Mouse (Mus musculus): ENCODE data around the gene Epb41l1. TPM values are rescaled to one million over a fixed set of nuclear protein-coding genes. Genes with fewer than 3 reads are reported as not detected.

Gene Epb41l1
- polyA plus RNA-seq, 1 experiment, result 4.9 TPM

GRCm38 (mm10) chr2:156494875-156495274 lies 74.2 kb downstream of the Epb41l1 start:
- Histone ChIP-seq H3K4me3 (ENCODE audit: control insufficient read depth, insufficient read depth, low read length) (no peak overlapping the region), H3K27ac (ENCODE audit: control insufficient read depth, insufficient read depth, low read length) (no peak overlapping the region), H3K27me3 (ENCODE audit: control insufficient read depth, insufficient read depth, low read length) (no peaks in the 10 kb centered on the region), H3K4me1 (replicated peaks; ENCODE audit: control insufficient read depth, insufficient read depth, low read length) (no peaks in the 10 kb centered on the region), H3K36me3 (ENCODE audit: control insufficient read depth, insufficient read depth, low read length) (no peaks in the 10 kb centered on the region)
- WGBS, result 94% methylated on average over 12 of the region's 12 CpGs
- TF ChIP-seq POLR2A (IDR thresholded peaks at IDR 0.05; ENCODE audit: control insufficient read depth, extremely low read depth, insufficient read depth, low read length, poor library complexity), result no peak
- TF ChIP-seq CTCF (IDR thresholded peaks at IDR 0.05; ENCODE audit: borderline replicate concordance, control insufficient read depth, extremely low read depth, insufficient read depth, low read length, poor library complexity), result no peak
- DNase-seq, result no peak

GRCm38 (mm10) chr2:156496816-156497566 lies 76.3 kb downstream of the Epb41l1 start:
- Histone ChIP-seq H3K27me3 (ENCODE audit: control insufficient read depth, insufficient read depth, low read length) (no peaks in the 10 kb centered on the region), H3K36me3 (ENCODE audit: control insufficient read depth, insufficient read depth, low read length) (no peaks in the 10 kb centered on the region), H3K27ac (ENCODE audit: control insufficient read depth, insufficient read depth, low read length) (no peak overlapping the region), H3K4me1 (replicated peaks; ENCODE audit: control insufficient read depth, insufficient read depth, low read length) (no peaks in the 10 kb centered on the region), H3K4me3 (ENCODE audit: control insufficient read depth, insufficient read depth, low read length) (no peak overlapping the region)
- TF ChIP-seq POLR2A (IDR thresholded peaks at IDR 0.05; ENCODE audit: control insufficient read depth, extremely low read depth, insufficient read depth, low read length, poor library complexity) (no peak), CTCF (IDR thresholded peaks at IDR 0.05; ENCODE audit: borderline replicate concordance, control insufficient read depth, extremely low read depth, insufficient read depth, low read length, poor library complexity) (no peak)
- DNase-seq, result no peak
- WGBS, result 82% methylated on average over 5 of the region's 5 CpGs

GRCm38 (mm10) chr2:156497915-156498314 lies 77.2 kb downstream of the Epb41l1 start:
- no peak overlapping the region for H3K27ac ChIP-seq (ENCODE audit: control insufficient read depth, insufficient read depth, low read length)
- no peaks in the 10 kb centered on the region for H3K4me1 ChIP-seq (replicated peaks; ENCODE audit: control insufficient read depth, insufficient read depth, low read length)
- peak; percentile 26 for DNase-seq
- no peaks in the 10 kb centered on the region for H3K27me3 ChIP-seq (ENCODE audit: control insufficient read depth, insufficient read depth, low read length)
- 80% methylated on average over 5 of the region's 5 CpGs for WGBS
- no peaks in the 10 kb centered on the region for H3K36me3 ChIP-seq (ENCODE audit: control insufficient read depth, insufficient read depth, low read length)
- TF ChIP-seq POLR2A (IDR thresholded peaks at IDR 0.05; ENCODE audit: control insufficient read depth, extremely low read depth, insufficient read depth, low read length, poor library complexity) (no peak), CTCF (IDR thresholded peaks at IDR 0.05; ENCODE audit: borderline replicate concordance, control insufficient read depth, extremely low read depth, insufficient read depth, low read length, poor library complexity) (no peak)
- H3K4me3 ChIP-seq (ENCODE audit: control insufficient read depth, insufficient read depth, low read length), result no peak overlapping the region

- H3K27me3 ChIP-seq (ENCODE audit: control insufficient read depth, insufficient read depth, low read length), result no peaks in the 10 kb centered on the region
- TF ChIP-seq CTCF (IDR thresholded peaks at IDR 0.05; ENCODE audit: borderline replicate concordance, control insufficient read depth, extremely low read depth, insufficient read depth, low read length, poor library complexity), result no peak
- no peak for TF ChIP-seq POLR2A (IDR thresholded peaks at IDR 0.05; ENCODE audit: control insufficient read depth, extremely low read depth, insufficient read depth, low read length, poor library complexity)
- 100% methylated on average over 1 of the region's 1 CpGs for WGBS
Observed at GRCm38 (mm10) chr2:156501025-156501424, 80.3 kb downstream of the Epb41l1 start.

GRCm38 (mm10) chr2:156505533-156505932 lies 84.8 kb downstream of the Epb41l1 start:
- Histone ChIP-seq H3K27me3 (ENCODE audit: control insufficient read depth, insufficient read depth, low read length) (no peaks in the 10 kb centered on the region), H3K36me3 (ENCODE audit: control insufficient read depth, insufficient read depth, low read length) (no peaks in the 10 kb centered on the region), H3K4me3 (ENCODE audit: control insufficient read depth, insufficient read depth, low read length) (no peak overlapping the region), H3K27ac (ENCODE audit: control insufficient read depth, insufficient read depth, low read length) (no peak overlapping the region), H3K4me1 (replicated peaks; ENCODE audit: control insufficient read depth, insufficient read depth, low read length) (no peaks in the 10 kb centered on the region)
- DNase-seq, result no peak
- TF ChIP-seq CTCF (IDR thresholded peaks at IDR 0.05; ENCODE audit: borderline replicate concordance, control insufficient read depth, extremely low read depth, insufficient read depth, low read length, poor library complexity), result no peak
- TF ChIP-seq POLR2A (IDR thresholded peaks at IDR 0.05; ENCODE audit: control insufficient read depth, extremely low read depth, insufficient read depth, low read length, poor library complexity), result no peak
- WGBS, result 94% methylated on average over 13 of the region's 13 CpGs

More at GRCm38 (mm10) chr2:156501025-156501424, 80.3 kb downstream of the Epb41l1 start:
- Histone ChIP-seq H3K4me1 (replicated peaks; ENCODE audit: control insufficient read depth, insufficient read depth, low read length) (no peaks in the 10 kb centered on the region), H3K27ac (ENCODE audit: control insufficient read depth, insufficient read depth, low read length) (no peak overlapping the region), H3K4me3 (ENCODE audit: control insufficient read depth, insufficient read depth, low read length) (no peak overlapping the region), H3K36me3 (ENCODE audit: control insufficient read depth, insufficient read depth, low read length) (no peaks in the 10 kb centered on the region)
- DNase-seq, result no peak

GRCm38 (mm10) chr2:156512028-156512427 lies 91.3 kb downstream of the Epb41l1 start:
- Histone ChIP-seq H3K27me3 (ENCODE audit: control insufficient read depth, insufficient read depth, low read length) (no peaks in the 10 kb centered on the region), H3K4me3 (ENCODE audit: control insufficient read depth, insufficient read depth, low read length) (no peak overlapping the region)
- 79% methylated on average over 7 of the region's 7 CpGs for WGBS

More at GRCm38 (mm10) chr2:156512028-156512427, 91.3 kb downstream of the Epb41l1 start:
- DNase-seq, result no peak
- Histone ChIP-seq H3K36me3 (ENCODE audit: control insufficient read depth, insufficient read depth, low read length) (no peaks in the 10 kb centered on the region), H3K27ac (ENCODE audit: control insufficient read depth, insufficient read depth, low read length) (no peak overlapping the region), H3K4me1 (replicated peaks; ENCODE audit: control insufficient read depth, insufficient read depth, low read length) (no peaks in the 10 kb centered on the region)
- no peak for TF ChIP-seq CTCF (IDR thresholded peaks at IDR 0.05; ENCODE audit: borderline replicate concordance, control insufficient read depth, extremely low read depth, insufficient read depth, low read length, poor library complexity)
- no peak for TF ChIP-seq POLR2A (IDR thresholded peaks at IDR 0.05; ENCODE audit: control insufficient read depth, extremely low read depth, insufficient read depth, low read length, poor library complexity)
